Mouse (Mus musculus): ENCODE data around the gene Polr2i. TPM values are rescaled to one million over a fixed set of nuclear protein-coding genes. Genes with fewer than 3 reads are reported as not detected.

Polr2i gene
- polyA plus RNA-seq, 1 experiment from 2014 or later: 174 TPM

GRCm38 (mm10) chr7:30279536-30279935 is 47.8 kb downstream of the Polr2i start:
- Histone ChIP-seq H3K9ac (peak overlapping the region; percentile 66), H3K27me3 (no peaks in the 10 kb centered on the region), H3K9me3 (no peaks in the 10 kb centered on the region), H3K4me1 (replicated peaks) (peaks cover 15% of the 10 kb centered on the region), H3K27ac (no peak overlapping the region), H3K4me2 (peak overlapping the region; percentile 93), H3K36me3 (no peaks in the 10 kb centered on the region), H3K4me3 (peak overlapping the region; percentile 74)
- no peak for ATAC-seq (ENCODE audit: low FRiP score)
- WGBS: 0% methylated on average over 6 of the region's 6 CpGs

DNA sequence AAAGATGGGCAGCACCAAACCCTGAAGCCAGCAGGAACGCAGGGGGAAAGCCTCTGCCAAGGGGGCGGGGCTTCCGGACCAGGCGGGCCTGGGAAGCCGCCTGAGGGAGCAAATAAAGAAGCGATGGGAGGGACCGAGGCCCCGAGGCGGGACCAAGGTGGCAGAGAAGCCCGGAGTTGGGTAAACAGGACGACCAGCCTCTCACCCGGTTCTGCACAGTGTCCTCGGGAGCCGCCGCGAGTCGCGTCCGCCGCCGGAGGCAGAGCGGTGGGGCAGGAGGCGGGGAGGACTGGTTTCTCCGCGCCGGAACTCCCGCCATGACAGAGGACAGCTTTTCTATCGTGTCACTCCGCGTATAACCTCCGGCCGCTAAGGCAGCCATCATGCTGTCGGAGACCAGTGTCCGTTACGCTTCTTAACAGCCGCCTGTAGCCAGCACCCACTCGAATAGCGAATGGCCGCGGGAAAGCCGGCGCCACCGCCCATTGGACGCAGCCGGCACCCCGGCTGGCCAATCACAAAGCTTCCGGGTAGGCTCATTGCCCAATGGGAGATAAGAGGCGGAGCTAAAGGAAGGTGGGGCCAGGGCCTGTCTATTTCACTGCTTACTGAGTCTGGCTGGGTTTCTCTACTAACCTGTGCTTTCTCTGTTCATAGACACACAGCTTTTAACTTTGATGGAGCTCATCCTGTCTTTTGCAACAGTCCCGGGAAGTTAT is 48.4 kb downstream of the Polr2i start, which contains the start of the genes Thap8 and Wdr62:
Thap8 (plus strand) TSS at position 144 of the 719 bp plus-strand sequence.
Wdr62 (minus strand) TSS at position 469 of the 719 bp plus-strand sequence.
- Histone ChIP-seq H3K4me1 (replicated peaks) (peaks cover 15% of the 10 kb centered on the region), H3K4me2 (peak within 1 kb of the TSS; percentile 93), H3K27me3 (no peaks in the 10 kb centered on the region), H3K9me3 (no peaks in the 10 kb centered on the region), H3K36me3 (no peaks in the 10 kb centered on the region), H3K4me3 (peak within 1 kb of the TSS; percentile 74), H3K9ac (peak within 1 kb of the TSS; percentile 74), H3K27ac (peak within 1 kb of the TSS; percentile 98)
- peak; percentile 98 for ATAC-seq (ENCODE audit: low FRiP score)
- WGBS: under 1% methylated on average over 49 of the region's 49 CpGs

DNA sequence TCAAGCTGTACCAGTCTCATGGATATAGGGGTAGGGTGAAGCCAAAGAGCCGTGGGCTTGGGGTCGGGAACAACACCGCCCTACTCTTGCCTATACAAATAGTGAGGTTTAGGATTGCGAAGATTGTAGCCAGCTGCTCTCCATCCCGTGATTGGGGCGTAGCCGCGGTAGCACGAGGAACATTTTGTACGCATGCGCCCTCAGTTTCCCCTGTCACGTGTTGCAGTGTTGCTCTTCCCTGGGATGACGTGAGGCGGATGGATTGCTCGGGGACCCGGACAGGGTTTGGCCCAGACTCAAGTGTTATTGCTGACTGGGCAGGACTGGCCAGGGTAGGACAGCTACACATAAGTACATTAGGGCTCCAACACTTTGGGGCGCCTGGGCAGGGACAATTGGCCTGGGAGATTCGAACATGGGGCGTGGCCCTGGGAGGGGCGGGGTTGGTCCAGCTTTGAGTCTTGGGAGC is 49.0 kb downstream of the Polr2i start:
- Histone ChIP-seq H3K4me3 (peak overlapping the region; percentile 74), H3K9me3 (no peaks in the 10 kb centered on the region), H3K9ac (peak overlapping the region; percentile 74), H3K4me2 (peak overlapping the region; percentile 93), H3K36me3 (no peaks in the 10 kb centered on the region), H3K27me3 (no peaks in the 10 kb centered on the region), H3K27ac (peak overlapping the region; percentile 98), H3K4me1 (replicated peaks) (peaks cover 15% of the 10 kb centered on the region)
- under 1% methylated on average over 20 of the region's 20 CpGs for WGBS
- ATAC-seq (ENCODE audit: low FRiP score): peak; percentile 87

GRCm38 (mm10) chr7:30281522-30281921 is 49.8 kb downstream of the Polr2i start:
- Histone ChIP-seq H3K9ac (no peak overlapping the region), H3K27me3 (no peaks in the 10 kb centered on the region), H3K4me2 (peak overlapping the region; percentile 93), H3K4me3 (peak overlapping the region; percentile 74; the same call in 1 of the 2 replicates), H3K9me3 (no peaks in the 10 kb centered on the region), H3K36me3 (no peaks in the 10 kb centered on the region), H3K27ac (no peak overlapping the region), H3K4me1 (replicated peaks) (peaks cover 15% of the 10 kb centered on the region)
- no peak for ATAC-seq (ENCODE audit: low FRiP score)
- WGBS: 78% methylated on average over 4 of the region's 4 CpGs

DNA sequence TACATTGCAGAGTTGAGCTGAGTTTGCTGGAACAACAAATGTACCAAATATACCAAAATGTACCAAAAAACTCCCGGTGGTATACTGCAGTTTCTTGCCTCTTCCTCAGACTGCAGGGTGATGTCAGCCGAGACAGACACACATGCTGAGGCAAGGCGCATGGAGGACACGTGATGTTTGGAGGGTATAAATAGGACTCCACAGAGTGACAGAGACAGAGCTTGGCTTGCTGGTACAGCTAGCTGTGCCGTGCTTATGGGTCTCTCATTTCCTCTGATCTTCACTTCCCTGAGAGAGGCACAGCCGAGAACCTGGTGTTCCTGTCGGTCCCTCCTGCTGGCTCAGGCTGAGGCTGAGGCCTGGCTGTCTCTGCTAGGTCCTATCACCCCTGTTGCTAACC is 51.0 kb downstream of the Polr2i start:
- Histone ChIP-seq H3K4me2 (no peak overlapping the region), H3K4me1 (replicated peaks) (peaks cover 15% of the 10 kb centered on the region), H3K9me3 (no peaks in the 10 kb centered on the region), H3K27ac (no peak overlapping the region), H3K27me3 (no peaks in the 10 kb centered on the region), H3K4me3 (no peak overlapping the region), H3K36me3 (no peaks in the 10 kb centered on the region), H3K9ac (no peak overlapping the region)
- WGBS: 86% methylated on average over 7 of the region's 7 CpGs
- ATAC-seq (ENCODE audit: low FRiP score): no peak

Other genes starting within 250 kb of the Polr2i start
- 5.5 and 8.0 TPM in 2 replicates for gene Zfp568, start 248.0 kb upstream of the Polr2i start, polyA plus RNA-seq (2015; fragmentation: Nextera tagmentation; extraction: Ambion mirVana)
- 9.4 TPM in 2 replicates for gene Zfp14, start 180.6 kb upstream of the Polr2i start, polyA plus RNA-seq (2015; fragmentation: Nextera tagmentation; extraction: Ambion mirVana)
- gene Zfp82, start 159.0 kb upstream of the Polr2i start, polyA plus RNA-seq (2015; fragmentation: Nextera tagmentation; extraction: Ambion mirVana): 12.8 and 12.9 TPM in 2 replicates
- gene Gm26920, start 141.5 kb upstream of the Polr2i start, polyA plus RNA-seq (2015; fragmentation: Nextera tagmentation; extraction: Ambion mirVana): 1.5 and 1.6 TPM in 2 replicates
- 19.2 and 19.6 TPM in 2 replicates for gene Zfp566, start 141.4 kb upstream of the Polr2i start, polyA plus RNA-seq (2015; fragmentation: Nextera tagmentation; extraction: Ambion mirVana)
- gene Zfp260, start 137.2 kb upstream of the Polr2i start, polyA plus RNA-seq (2015; fragmentation: Nextera tagmentation; extraction: Ambion mirVana): 95.2 and 108 TPM in 2 replicates
- gene Zfp382, start 110.0 kb upstream of the Polr2i start, polyA plus RNA-seq (2015; fragmentation: Nextera tagmentation; extraction: Ambion mirVana): 17.5 and 19.8 TPM in 2 replicates
- gene Zfp146, start 62.2 kb upstream of the Polr2i start, polyA plus RNA-seq (2015; fragmentation: Nextera tagmentation; extraction: Ambion mirVana): 17.5 and 18.6 TPM in 2 replicates
- gene Cox7a1, start 47.8 kb upstream of the Polr2i start, polyA plus RNA-seq (2015; fragmentation: Nextera tagmentation; extraction: Ambion mirVana): 4.5 and 8.0 TPM in 2 replicates
- 68.1 and 78.1 TPM in 2 replicates for gene Capns1, start 33.1 kb upstream of the Polr2i start, polyA plus RNA-seq (2015; fragmentation: Nextera tagmentation; extraction: Ambion mirVana)
- 383 and 390 TPM in 2 replicates for gene Tbcb, start 324 bp downstream of the Polr2i start, polyA plus RNA-seq (2015; fragmentation: Nextera tagmentation; extraction: Ambion mirVana)
- not detected in 2 replicates for gene Ovol3, start 3.8 kb downstream of the Polr2i start, polyA plus RNA-seq (2015; fragmentation: Nextera tagmentation; extraction: Ambion mirVana)
- 0.43 and 0.66 TPM in 2 replicates for gene Thap8, start 48.1 kb downstream of the Polr2i start, polyA plus RNA-seq (2015; fragmentation: Nextera tagmentation; extraction: Ambion mirVana)
- gene Wdr62, start 48.5 kb downstream of the Polr2i start, polyA plus RNA-seq (2015; fragmentation: Nextera tagmentation; extraction: Ambion mirVana): 3.1 and 4.3 TPM in 2 replicates
- gene Clip3, start 59.8 kb downstream of the Polr2i start, polyA plus RNA-seq (2015; fragmentation: Nextera tagmentation; extraction: Ambion mirVana): 84.2 and 90.1 TPM in 2 replicates
- gene Alkbh6, start 76.8 kb downstream of the Polr2i start, polyA plus RNA-seq (2015; fragmentation: Nextera tagmentation; extraction: Ambion mirVana): 118 and 126 TPM in 2 replicates
- gene Syne4, start 82.9 kb downstream of the Polr2i start, polyA plus RNA-seq (2015; fragmentation: Nextera tagmentation; extraction: Ambion mirVana): 13.1 and 16.8 TPM in 2 replicates
- gene E130208F15Rik, start 89.8 kb downstream of the Polr2i start, polyA plus RNA-seq (2015; fragmentation: Nextera tagmentation; extraction: Ambion mirVana): 0.36 TPM in 1 of 2 replicates, not detected in the other
- gene Sdhaf1, start 91.9 kb downstream of the Polr2i start, polyA plus RNA-seq (2015; fragmentation: Nextera tagmentation; extraction: Ambion mirVana): 21.4 and 21.6 TPM in 2 replicates
- gene Lrfn3, start 130.8 kb downstream of the Polr2i start, polyA plus RNA-seq (2015; fragmentation: Nextera tagmentation; extraction: Ambion mirVana): 13.2 and 13.4 TPM in 2 replicates
- 29.8 and 38.1 TPM in 2 replicates for gene Tyrobp, start 181.8 kb downstream of the Polr2i start, polyA plus RNA-seq (2015; fragmentation: Nextera tagmentation; extraction: Ambion mirVana)
- 0.52 and 0.88 TPM in 2 replicates for gene Hcst, start 187.9 kb downstream of the Polr2i start, polyA plus RNA-seq (2015; fragmentation: Nextera tagmentation; extraction: Ambion mirVana)
- gene Nfkbid, start 189.8 kb downstream of the Polr2i start, polyA plus RNA-seq (2015; fragmentation: Nextera tagmentation; extraction: Ambion mirVana): 2.0 TPM in 2 replicates
- 583 and 599 TPM in 2 replicates for gene Aplp1, start 213.6 kb downstream of the Polr2i start, polyA plus RNA-seq (2015; fragmentation: Nextera tagmentation; extraction: Ambion mirVana)
- 6.6 and 10.0 TPM in 2 replicates for gene Kirrel2, start 225.7 kb downstream of the Polr2i start, polyA plus RNA-seq (2015; fragmentation: Nextera tagmentation; extraction: Ambion mirVana)
- gene Nphs1, start 226.4 kb downstream of the Polr2i start, polyA plus RNA-seq (2015; fragmentation: Nextera tagmentation; extraction: Ambion mirVana): 0.94 and 1.8 TPM in 2 replicates

All from hindbrain, embryonic 13.5 days (tissue).